In the genomic region with DNA sequence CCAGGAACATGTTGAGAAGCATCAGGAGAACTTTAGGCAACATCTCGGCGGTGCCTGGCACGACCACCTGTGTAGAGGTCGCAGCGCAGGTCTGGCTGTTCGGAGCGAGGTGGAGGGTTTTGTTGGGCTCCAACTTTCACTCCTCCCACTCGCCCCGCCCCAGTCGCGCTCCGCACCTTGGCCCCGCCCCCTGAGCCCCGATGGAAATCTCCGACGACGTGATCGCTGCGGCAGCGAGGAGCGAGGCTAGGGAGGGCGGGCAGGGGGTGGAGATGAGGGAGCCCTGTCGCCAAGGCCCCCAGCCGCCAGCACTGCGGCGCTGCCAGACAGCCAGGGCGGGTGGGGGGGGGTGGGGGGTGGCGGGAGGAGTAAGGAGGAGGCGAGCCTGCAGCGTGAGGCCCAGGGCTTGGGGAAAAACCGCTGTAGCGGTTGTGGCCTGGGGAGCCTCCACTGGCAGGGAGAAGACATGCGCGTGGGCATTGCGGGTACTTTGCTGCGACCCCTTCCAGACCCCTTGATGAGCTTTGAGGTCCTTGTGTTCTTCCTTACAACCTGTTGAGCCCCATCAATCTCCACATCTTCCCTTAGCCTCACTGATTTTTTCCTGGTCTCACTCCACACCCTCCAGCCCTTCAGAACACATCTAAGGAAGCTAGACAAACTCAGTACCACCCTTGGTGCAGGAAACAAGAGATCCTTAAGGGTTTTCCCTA, we compare ENCODE assay signal across 8 mouse cellular contexts. TPM values are rescaled to one million over a fixed set of nuclear protein-coding genes. Genes with fewer than 3 reads are reported as not detected.
DNase-seq lines count a peak whose midpoint lies in the region; ATAC-seq and TF ChIP-seq lines count a peak whose summit lies in the region.

Gene Gabre, minus strand, starts transcription at position 145 of the 713 bp plus-strand sequence.

- H3K79me2 ChIP-seq in liver, adult 2 months (ENCODE audit: control insufficient read depth, insufficient read depth, low read length) = no peaks in the 10 kb centered on the region

- peaks cover 4% of the 10 kb centered on the region; the same call in 1 of the 2 replicates for H3K4me1 ChIP-seq in hindbrain, embryonic 13.5 days (replicated peaks)
- H3K4me1 ChIP-seq in liver, adult 2 months (ENCODE audit: control insufficient read depth, insufficient read depth, low read length) = no peaks in the 10 kb centered on the region

- no peak for TF ChIP-seq POLR2A in liver, adult 2 months (IDR thresholded peaks at IDR 0.05; ENCODE audit: extremely low read depth, insufficient read depth, low read length)

- peak within 1 kb of the TSS; percentile 43 for H3K4me3 ChIP-seq in hindbrain, embryonic 13.5 days
- peak within 1 kb of the TSS; percentile 43 for H3K4me3 ChIP-seq in liver, adult 2 months (ENCODE audit: insufficient read depth, low read depth, low read length)

- peak; percentile 2 for DNase-seq in CD4-positive helper T cell, adult 2 months (ENCODE audit: low read depth, low spot score)
- peak; percentile 74 for DNase-seq in adrenal gland, postnatal 10 days
- peak; percentile 48 for DNase-seq in forelimb bud, embryonic 11.5 days (ENCODE audit: low read depth, low spot score)
- no peak for DNase-seq in liver, adult 2 months (ENCODE audit: extremely low read depth, low read depth, low spot score)
- peak; percentile 56 for DNase-seq in neural tube, embryonic 10.5 days (ENCODE audit: extremely low spot score, low spot score)
- peak; percentile 19 for DNase-seq in urinary bladder, postnatal 25 days (ENCODE audit: low spot score)
- no peak for DNase-seq in cerebellum, adult 18-20 months

- no peaks in the 10 kb centered on the region for H3K27me3 ChIP-seq in hindbrain, embryonic 13.5 days
- no peaks in the 10 kb centered on the region for H3K27me3 ChIP-seq in liver, adult 2 months (ENCODE audit: control insufficient read depth, insufficient read depth, low read length)

- H3K27ac ChIP-seq in hindbrain, embryonic 13.5 days = no peak within 1 kb of the TSS
- H3K27ac ChIP-seq in liver, adult 2 months (replicated peaks; ENCODE audit: insufficient read depth, low read depth, low read length) = no peak within 1 kb of the TSS

- H3K4me2 ChIP-seq in hindbrain, embryonic 13.5 days = peak within 1 kb of the TSS; percentile 64

- H3K9me3 ChIP-seq in hindbrain, embryonic 13.5 days = no peaks in the 10 kb centered on the region

- H3K9ac ChIP-seq in hindbrain, embryonic 13.5 days = no peak within 1 kb of the TSS
- no peak within 1 kb of the TSS for H3K9ac ChIP-seq in liver, adult 2 months (ENCODE audit: low read depth, low read length)

- no peaks in the 10 kb centered on the region for H3K36me3 ChIP-seq in hindbrain, embryonic 13.5 days
- H3K36me3 ChIP-seq in liver, adult 2 months (ENCODE audit: control insufficient read depth, insufficient read depth, low read length) = no peaks in the 10 kb centered on the region

- ATAC-seq in hindbrain, embryonic 13.5 days (ENCODE audit: low FRiP score) = peak; percentile 85

- no peak for TF ChIP-seq CTCF in liver, adult 2 months (IDR thresholded peaks at IDR 0.05; ENCODE audit: low read depth, low read length)

- WGBS in hindbrain, embryonic 13.5 days = 28% methylated on average over 25 of the region's 36 CpGs
- 4% methylated on average over 21 of the region's 36 CpGs for WGBS in liver, adult 2 months

RNA-seq across cellular contexts. Expression of gene Gabre, which starts in this region (rescaled TPM):
- 1 to 10 TPM; 1.0 to 1.2 TPM for total RNA-seq in adrenal gland, postnatal 10 days (2021)
- polyA plus RNA-seq in hindbrain, embryonic 13.5 days (2015; fragmentation: Nextera tagmentation; extraction: Ambion mirVana) = 0.65 and 0.97 TPM in 2 replicates
- 0.07 and 0.18 TPM in 2 replicates for total RNA-seq in liver, adult 2 months (2014; rRNA removed)
- polyA plus RNA-seq in liver, adult 2 months (2012; rRNA removed) = 0.04 TPM in 2 replicates

Comparison
In these comparisons a context has a peak if more than half of its experiments do, and no peak if none do; other contexts are left out.
1. Peak in ATAC-seq, H3K4me3 ChIP-seq and H3K4me2 ChIP-seq in hindbrain, embryonic 13.5 days; RNA of the gene not detected or under 1 TPM.
2. DNase-seq: peak in CD4-positive helper T cell, adult 2 months (single experiment), adrenal gland, postnatal 10 days (single experiment), forelimb bud, embryonic 11.5 days (single experiment), neural tube, embryonic 10.5 days (single experiment) and urinary bladder, postnatal 25 days (single experiment); none in liver, adult 2 months (single experiment) and cerebellum, adult 18-20 months (0 of 2).